Mouse (Mus musculus): Measurements from ENCODE around the gene Reln.

- TF ChIP-seq CTCF (IDR thresholded peaks at IDR 0.05; ENCODE audit: borderline replicate concordance, insufficient read depth, low read length) = no peak
- no peak for TF ChIP-seq POLR2A (IDR thresholded peaks at IDR 0.05; ENCODE audit: low read depth, low read length)
Observed at GRCm38 (mm10) chr5:22343843-22344555, 503 bp downstream of the Reln start.
